Mouse (Mus musculus) erythroblast, adult 5-6 weeks (primary cell): Measurements from ENCODE around the gene Atic. TPM values are rescaled to one million over a fixed set of nuclear protein-coding genes. Genes with fewer than 3 reads are reported as not detected.

ENCODE experiments used
- ATAC-seq: replicated peaks from 2 replicates; pipeline ENCODE4 v1.8.0; 2016; ENCODE audit warnings: moderate number of reproducible peaks, mild to moderate bottlenecking, moderate TSS enrichment, inconsistent platforms; ENCODE audit not compliant: poor library complexity, low FRiP score, severe bottlenecking
- total RNA-seq, 2 experiments: library from RNA; stranded (forward) in 1 of 2; stranded (reverse) in 1 of 2; fragments of 150-400 nt in 1 of 2; fragments of 200-764, 138-1000 nt in 1 of 2; gene quantifications; 2 replicates each; pipeline versions ENCODE4 v1.2.3 to v1.2.4; 2015 to 2017; ENCODE audit warnings: low replicate concordance in 2 of 2

Atic gene
- total RNA-seq, 2 experiments from 2014 or later, result 19.2 to 49.0 TPM

- no peak for ATAC-seq
Measured at GRCm38 (mm10) chr1:71590038-71590437, 33.1 kb downstream of the Atic start.

GRCm38 (mm10) chr1:71593184-71593583 lies 36.2 kb downstream of the Atic start:
- no peak for ATAC-seq

GRCm38 (mm10) chr1:71594268-71594667 lies 37.3 kb downstream of the Atic start:
- ATAC-seq, result no peak

- ATAC-seq, result no peak
Measured at GRCm38 (mm10) chr1:71595365-71595764, 38.4 kb downstream of the Atic start.

GRCm38 (mm10) chr1:71605751-71606150 lies 48.8 kb downstream of the Atic start:
- no peak for ATAC-seq

GRCm38 (mm10) chr1:71606600-71607325 lies 49.8 kb downstream of the Atic start:
- no peak for ATAC-seq

GRCm38 (mm10) chr1:71609057-71609775 lies 52.3 kb downstream of the Atic start:
- no peak for ATAC-seq

GRCm38 (mm10) chr1:71609916-71610315 lies 53.0 kb downstream of the Atic start:
- ATAC-seq, result no peak

GRCm38 (mm10) chr1:71612256-71612655 lies 55.3 kb downstream of the Atic start:
- no peak for ATAC-seq

GRCm38 (mm10) chr1:71614545-71615246 lies 57.7 kb downstream of the Atic start:
- no peak for ATAC-seq

GRCm38 (mm10) chr1:71621526-71621925 lies 64.6 kb downstream of the Atic start:
- ATAC-seq, result no peak

- ATAC-seq, result no peak
Measured at GRCm38 (mm10) chr1:71623625-71624024, 66.7 kb downstream of the Atic start.

Other genes with a start within 250 kb of the Atic start
- not detected in 2 replicates for gene Abca12, start 142.2 kb upstream of the Atic start, total RNA-seq (2015; ENCODE audit: low replicate concordance)
- not detected in 2 replicates for gene Abca12, start 142.2 kb upstream of the Atic start, total RNA-seq (2017; ENCODE audit: low replicate concordance)
- gene Fn1, start 96.0 kb downstream of the Atic start, total RNA-seq (2015; ENCODE audit: low replicate concordance), result 147 and 158 TPM in 2 replicates
- 23.0 and 31.9 TPM in 2 replicates for gene Fn1, start 96.0 kb downstream of the Atic start, total RNA-seq (2017; ENCODE audit: low replicate concordance)